Mouse (Mus musculus) left cerebral cortex, postnatal 14 days (tissue): Measurements from ENCODE around the gene Spop. TPM values are rescaled to one million over a fixed set of nuclear protein-coding genes. Genes with fewer than 3 reads are reported as not detected.
A peak's percentile ranks its signal among the peaks of the same experiment; 100 is the strongest.

ENCODE experiments used
- DNase-seq, 2 experiments: peaks; one replicate each; pipeline ENCODE4 v3.0.0; 2021 to 2022; ENCODE audit warnings: low spot score in 2 of 2, mixed read lengths in 1 of 2
- intact Hi-C: fragments of 180-260 bp; cut with DNase I; formaldehyde crosslinking; loops from one replicate; pipeline ENCODE4 v1.15.1; 2025
- long read RNA-seq, 2 experiments: library from polyadenylated mRNA; stranded (forward); transcript quantifications; one replicate each; pipeline ENCODE4 v2.0.0; 2021
- total RNA-seq, 2 experiments: library from RNA; stranded (reverse); gene quantifications; 2 replicates each; pipeline ENCODE4 v1.2.3; 2021

The Spop gene
- total RNA-seq: 100 to 1,000 TPM; 156 to 160 TPM
- long read RNA-seq, experiment 1, transcript Spop-202 (11 exons, 2,881 nt): minor isoform, 41 of 510 reads
- long read RNA-seq, experiment 1, transcript Spop-201 (10 exons, 3,063 nt): major isoform, 406 of 510 reads
- long read RNA-seq, experiment 1, partial matches to known transcripts: 35 of 510 reads
- long read RNA-seq, experiment 1, other reads (novel, unspliced or antisense): 28 of 510 reads
- long read RNA-seq, experiment 2, transcript Spop-202 (11 exons, 2,881 nt): minor isoform, 37 of 448 reads
- long read RNA-seq, experiment 2, transcript Spop-201 (10 exons, 3,063 nt): major isoform, 347 of 448 reads
- long read RNA-seq, experiment 2, partial matches to known transcripts: 25 of 448 reads
- long read RNA-seq, experiment 2, other reads (novel, unspliced or antisense): 39 of 448 reads

- intact Hi-C loops: no loop called here
- peak; percentile 85 to 90 for DNase-seq
Measured at GRCm38 (mm10) chr11:95413641-95414535, at the start of gene Spop. Gene Spop, plus strand, starts transcription at chr11:95414080.

DNA sequence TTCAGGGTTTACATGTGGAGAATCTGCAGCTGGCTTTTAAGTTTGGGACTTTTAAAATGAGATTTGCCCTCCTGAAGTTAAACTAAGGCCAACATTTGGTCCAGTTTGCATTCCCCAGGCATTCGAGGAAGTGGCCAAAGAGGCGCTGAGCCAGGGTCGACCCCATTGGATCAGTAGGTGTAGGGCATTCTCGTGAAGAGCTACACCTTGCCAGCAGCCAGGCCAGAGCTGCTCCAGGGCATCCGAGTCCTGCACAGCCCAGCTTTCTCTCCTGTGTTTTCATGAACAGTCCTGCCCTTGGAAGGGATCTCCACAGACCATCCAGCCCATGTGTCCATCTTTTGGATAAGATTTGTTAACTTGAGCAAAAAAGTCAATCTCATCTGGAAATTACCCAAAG is 49.5 kb upstream of the Spop start:
- DNase-seq: no peak
- intact Hi-C loops: no loop called here

GRCm38 (mm10) chr11:95365596-95365995 is 48.3 kb upstream of the Spop start:
- peak; percentile 71 for DNase-seq
- intact Hi-C loops: no loop called here

DNA sequence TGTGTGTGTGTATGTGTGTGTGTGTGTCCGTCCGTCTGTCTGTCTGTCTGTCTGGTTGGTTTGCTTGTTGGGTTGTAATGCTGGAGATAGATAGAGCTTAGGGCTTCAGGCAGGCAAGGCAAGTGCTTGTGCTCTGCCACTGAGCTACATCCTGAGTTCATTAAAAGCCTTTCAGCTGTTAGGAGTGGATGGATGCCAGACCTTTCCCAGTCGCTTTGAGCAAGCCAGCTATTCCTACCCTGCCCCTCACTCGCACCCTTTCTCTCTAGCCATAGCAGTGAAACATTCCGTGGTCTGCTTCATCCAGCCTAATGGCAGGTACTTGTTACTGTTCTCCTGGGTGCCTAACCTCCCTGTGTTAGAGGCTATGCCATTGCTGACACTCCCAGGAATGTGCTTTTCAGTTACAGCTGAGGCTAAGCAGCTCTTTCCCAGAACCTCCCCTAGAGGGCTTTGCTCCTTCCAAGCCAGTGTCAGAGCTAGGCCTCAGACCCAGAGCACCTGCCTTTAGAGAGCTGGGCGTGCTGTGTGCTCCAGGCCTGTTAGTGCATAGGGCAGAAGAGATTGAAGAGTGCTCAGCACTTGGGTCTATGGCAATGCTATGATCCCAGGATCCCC is 47.5 kb upstream of the Spop start:
- DNase-seq: no peak
- intact Hi-C loops: no loop called here

GRCm38 (mm10) chr11:95367011-95367735 is 46.7 kb upstream of the Spop start:
- intact Hi-C loops: no loop called here
- no peak for DNase-seq

- intact Hi-C loops: no loop called here
- no peak for DNase-seq
Measured at GRCm38 (mm10) chr11:95368231-95368823, 45.6 kb upstream of the Spop start.

GRCm38 (mm10) chr11:95368871-95369270 is 45.0 kb upstream of the Spop start:
- no peak for DNase-seq
- intact Hi-C loops: no loop called here

DNA sequence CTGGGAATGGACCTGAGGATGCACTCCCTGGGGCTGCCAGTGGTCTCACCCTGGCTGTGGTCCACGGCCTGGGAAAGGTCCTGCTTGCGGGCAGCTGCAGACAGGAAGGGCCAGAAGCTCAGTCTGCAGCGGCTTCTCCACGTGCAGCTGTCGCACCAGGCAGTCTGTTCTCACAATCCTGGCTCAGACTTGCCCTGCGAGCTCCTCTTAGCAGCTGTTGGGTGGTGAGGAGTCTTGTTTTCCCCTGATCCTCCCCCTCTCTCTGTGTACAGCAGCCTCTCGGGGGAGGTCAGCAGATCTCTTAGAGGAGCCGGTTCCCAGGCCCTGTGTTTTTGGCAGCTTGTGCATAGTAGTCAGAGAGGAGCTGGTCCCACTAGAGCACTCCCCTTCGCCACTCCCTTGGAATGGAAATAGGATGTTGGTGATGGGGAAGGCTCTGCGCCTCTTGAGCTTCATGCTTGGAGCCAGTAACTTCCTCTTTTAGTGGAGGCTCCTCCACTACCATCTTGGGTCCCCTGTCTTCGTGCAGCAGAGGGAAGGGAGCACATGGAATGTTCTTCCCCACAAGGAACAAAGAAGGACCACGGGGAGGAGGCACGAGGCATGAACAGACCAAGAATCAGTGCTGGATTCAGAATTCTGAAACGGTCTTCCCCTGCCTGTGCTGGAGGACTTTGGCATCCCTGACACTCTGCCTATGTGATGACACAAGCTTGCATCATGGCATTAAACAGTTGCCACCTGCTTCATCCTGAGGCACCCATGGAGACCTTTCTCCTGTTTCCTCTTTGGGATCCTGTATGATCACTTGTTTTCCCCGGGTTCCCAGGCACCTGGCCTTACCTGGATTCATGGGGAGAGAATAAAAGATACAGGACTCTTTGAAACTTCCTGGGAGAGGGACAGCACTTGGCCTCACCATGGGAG is 43.7 kb upstream of the Spop start:
- intact Hi-C loops: no loop called here
- DNase-seq: peak; percentile 22 to 57

GRCm38 (mm10) chr11:95371182-95371581 is 42.7 kb upstream of the Spop start:
- DNase-seq: no peak
- intact Hi-C loops: no loop called here

- intact Hi-C loops: no loop called here
- no peak for DNase-seq
Measured at GRCm38 (mm10) chr11:95378926-95379325, 35.0 kb upstream of the Spop start.

GRCm38 (mm10) chr11:95379552-95379951 is 34.3 kb upstream of the Spop start:
- no peak for DNase-seq
- intact Hi-C loops: no loop called here

DNA sequence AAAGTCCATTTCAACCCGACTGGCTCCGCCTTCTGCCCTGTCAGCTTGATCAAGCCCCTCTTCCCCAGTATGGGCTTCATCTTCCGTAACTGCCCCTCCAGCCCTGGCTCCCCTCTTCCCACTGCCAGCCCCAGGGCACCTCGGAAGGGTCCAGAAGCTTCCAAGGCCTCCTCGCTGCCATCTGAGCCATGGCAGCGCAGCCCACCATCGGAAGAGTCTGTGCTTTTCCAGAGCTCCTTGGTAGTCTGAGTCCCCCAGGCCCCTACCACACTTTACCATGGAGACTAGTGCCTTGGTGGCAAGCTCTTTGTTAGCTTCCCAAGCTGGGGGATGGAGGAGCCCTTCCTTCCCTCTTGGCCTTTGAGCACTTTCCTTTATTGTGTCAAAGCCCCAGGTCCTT is 33.2 kb upstream of the Spop start:
- intact Hi-C loops: loop anchor here (10.0 kb wide), 1 partner anchor 266 kb away; no protein-coding TSS in a partner anchor
- no peak for DNase-seq

GRCm38 (mm10) chr11:95381146-95381545 is 32.7 kb upstream of the Spop start:
- DNase-seq: no peak
- intact Hi-C loops: loop anchor here (10.0 kb wide), 1 partner anchor 266 kb away; no protein-coding TSS in a partner anchor

- no peak for DNase-seq
- intact Hi-C loops: loop anchor here (10.0 kb wide), 1 partner anchor 269 kb away; no protein-coding TSS in a partner anchor
Measured at GRCm38 (mm10) chr11:95383331-95383986, 30.4 kb upstream of the Spop start.

- DNase-seq: no peak
- intact Hi-C loops: loop anchor here (2.0 to 10.0 kb wide), 3 partner anchors 73 to 269 kb away; partner anchors contain the start of gene Kat7
Measured at GRCm38 (mm10) chr11:95384004-95384318, 29.9 kb upstream of the Spop start.

DNA sequence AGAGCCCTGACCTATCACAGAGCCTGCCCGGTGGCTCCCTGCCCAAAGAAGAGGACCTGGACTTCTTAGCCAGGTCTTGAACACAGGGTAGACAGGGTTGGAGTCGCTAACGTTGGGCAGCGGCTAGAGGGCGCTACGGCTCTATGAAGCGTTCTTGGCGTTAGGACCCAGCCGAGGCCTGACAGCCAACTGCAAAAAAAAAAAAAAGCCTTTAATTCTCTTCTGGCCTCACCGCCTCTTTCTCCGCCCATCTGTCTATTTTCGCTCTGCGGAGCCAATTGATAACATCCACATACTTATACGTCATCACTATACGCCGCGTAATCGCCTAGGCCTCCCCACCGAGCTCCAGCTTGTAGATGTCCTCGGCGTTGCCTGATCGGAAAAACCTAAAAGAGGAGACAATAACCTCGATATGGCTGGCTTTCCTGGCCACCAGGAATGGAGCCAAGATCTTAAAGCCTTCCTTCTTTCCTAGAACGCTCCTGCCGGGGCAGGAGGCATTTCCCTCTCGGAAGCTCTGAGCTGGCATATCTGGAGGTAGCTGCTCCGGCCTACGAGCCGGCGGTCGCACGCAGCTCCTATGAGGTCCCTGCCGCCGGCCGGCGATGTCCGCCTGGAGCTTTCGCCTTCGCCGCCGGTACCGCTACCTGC is 29.4 kb upstream of the Spop start, which contains the start of gene Slc35b1:
Gene Slc35b1 (plus strand): TSS at position 374 of the 654 bp plus-strand sequence.
- peak; percentile 96 to 99 for DNase-seq
- intact Hi-C loops: loop anchor here (2.0 to 10.0 kb wide), 3 partner anchors 74 to 270 kb away; partner anchors contain the start of gene Kat7

DNA sequence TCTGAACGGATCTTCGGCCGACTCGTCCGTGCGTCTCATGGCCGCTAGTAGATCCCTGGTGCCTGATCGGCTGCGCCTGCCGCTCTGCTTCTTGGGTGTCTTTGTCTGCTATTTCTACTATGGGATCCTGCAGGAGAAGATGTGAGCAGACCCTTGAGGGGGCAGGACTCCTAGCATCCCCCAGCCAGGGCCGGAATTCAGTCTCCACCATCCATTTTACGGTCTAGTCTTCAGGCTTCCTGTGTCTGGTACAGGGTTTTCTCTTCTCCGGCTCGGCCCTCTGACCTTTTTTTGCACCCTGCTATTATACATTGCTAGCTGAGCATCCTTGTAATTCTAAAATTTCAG is 28.9 kb upstream of the Spop start:
- intact Hi-C loops: loop anchor here (2.0 to 10.0 kb wide), 3 partner anchors 74 to 270 kb away; partner anchors contain the start of gene Kat7
- DNase-seq: no peak
